28 mouse cellular contexts compared by ENCODE assay signal in genomic region chr10:61114246-61114720, GRCm38 (mm10). TPM values are rescaled to one million over a fixed set of nuclear protein-coding genes. Genes with fewer than 3 reads are reported as not detected.
DNase-seq lines count a peak whose midpoint lies in the region; ATAC-seq and TF ChIP-seq lines count a peak whose summit lies in the region.
"Had no signal": no experiment of that assay in that cellular context is flagged by ENCODE, and none has a peak within 500 bp of the region (broad histone marks: within the 10 kb centered on the region; RNA-seq: fewer than 3 reads in every experiment).

No protein-coding gene starts in this region.

- peak; percentile 76 for DNase-seq in 3T3-L1 (ENCODE audit: low read depth, low spot score)
- peak; percentile 8 for DNase-seq in CH12.LX (ENCODE audit: extremely low read depth)
- no peak for DNase-seq in left cerebral cortex, postnatal 25 days (ENCODE audit: low spot score in 2 of 2)
- DNase-seq in left cerebral cortex, postnatal 10 days (ENCODE audit: extremely low spot score in 1 of 2, low spot score in 2 of 2), result no peak
- no peak for DNase-seq in thymus, postnatal 4 days
- DNase-seq: adrenal gland, postnatal 10 days; cerebellum, postnatal 14 days; embryo, embryonic 11 days; gastrocnemius, postnatal 14 days; kidney, adult 2 months; kidney, postnatal 10 days; liver, embryonic 13.5 days; right cerebral cortex, postnatal 25 days; thymus, adult 2 months had no signal

- dilution Hi-C loops in CH12.LX (cut with MboI; ENCODE audit: extremely low pct_ligation_motif_present, extremely low pct_unique_long_range_greater_than_20kb, low sequenced_read_pairs), result no loop called here

- no peak overlapping the region for H3K27ac ChIP-seq in CH12.LX (ENCODE audit: insufficient read depth, low read depth)
- H3K27ac ChIP-seq: forebrain, embryonic 10.5 days; heart, embryonic 15.5 days; hindbrain, embryonic 10.5 days; layer of hippocampus, adult 2 months; limb, embryonic 10.5 days; liver, embryonic 13.5 days; lung, embryonic 15.5 days; midbrain, embryonic 13.5 days had no signal

- TF ChIP-seq RAD21 in CH12.LX (IDR thresholded peaks at IDR 0.05; ENCODE audit: low read depth, low read length), result no peak

- H3K36me3 ChIP-seq in CH12.LX (replicated peaks in 1 of 2; ENCODE audit: control insufficient read depth in 1 of 2, insufficient read depth in 1 of 2, low read length in 1 of 2), result peaks cover 43 to 82% of the 10 kb centered on the region in 2 experiments
- H3K36me3 ChIP-seq: G1E had no signal

- H3K27me3 ChIP-seq in CH12.LX (replicated peaks), result no peaks in the 10 kb centered on the region
- H3K27me3 ChIP-seq: heart, embryonic 15.5 days; liver, embryonic 13.5 days; lung, embryonic 15.5 days; midbrain, embryonic 13.5 days had no signal

- H3K4me3 ChIP-seq in CH12.LX (replicated peaks in 1 of 3; ENCODE audit: low read depth in 2 of 3, low read length in 2 of 3, poor library complexity in 1 of 3), result no peak overlapping the region
- H3K4me3 ChIP-seq: forebrain, embryonic 10.5 days; heart, embryonic 15.5 days; hindbrain, embryonic 10.5 days; layer of hippocampus, adult 2 months; limb, embryonic 10.5 days; liver, embryonic 13.5 days; lung, embryonic 15.5 days; midbrain, embryonic 13.5 days had no signal

- in situ Hi-C loops in CH12.LX (cut with MboI; ENCODE audit: low pct_ligation_motif_present, low pct_unique_long_range_greater_than_20kb, low sequenced_read_pairs), result no loop called here

- H3K9ac ChIP-seq in CH12.LX (ENCODE audit: insufficient read depth, low read depth), result no peak overlapping the region
- H3K9ac ChIP-seq: heart, embryonic 15.5 days; liver, embryonic 13.5 days; lung, embryonic 15.5 days; midbrain, embryonic 13.5 days had no signal

- intact Hi-C loops in left cerebral cortex, postnatal 25 days (cut with DNase I), result no loop called here
- intact Hi-C loops in left cerebral cortex, postnatal 10 days (cut with DNase I), result no loop called here

- no peak overlapping the region for H3K4me2 ChIP-seq in CH12.LX (ENCODE audit: insufficient read depth, low read depth, poor library complexity, severe bottlenecking)
- H3K4me2 ChIP-seq: heart, embryonic 15.5 days; liver, embryonic 13.5 days; lung, embryonic 15.5 days; midbrain, embryonic 13.5 days had no signal

- peak; percentile 89 for ATAC-seq in common myeloid progenitor, adult 5-6 weeks (replicated peaks; ENCODE audit: low read depth, poor library complexity, severe bottlenecking)
- ATAC-seq in megakaryocyte progenitor cell, adult 5-6 weeks (replicated peaks; ENCODE audit: poor library complexity), result peak; percentile 77
- ATAC-seq: CD4-positive, CD25-positive, alpha-beta regulatory T cell, adult 4 months; midbrain, embryonic 13.5 days had no signal

- TF ChIP-seq POLR2A in CH12.LX (IDR thresholded peaks at IDR 0.05; ENCODE audit: low read depth, low read length), result no peak

- H3K9me3 ChIP-seq in CH12.LX (replicated peaks; ENCODE audit: low read length), result no peaks in the 10 kb centered on the region
- H3K9me3 ChIP-seq: forebrain, embryonic 10.5 days; G1E; heart, embryonic 15.5 days; hindbrain, embryonic 10.5 days; limb, embryonic 10.5 days; liver, embryonic 13.5 days; lung, embryonic 15.5 days; midbrain, embryonic 13.5 days had no signal

- no peak for TF ChIP-seq CTCF in CH12.LX (conservative IDR thresholded peaks at IDR 0.05 in 1 of 2, IDR thresholded peaks at IDR 0.05 in 1 of 2; ENCODE audit: low read depth in 2 of 2, low read length in 2 of 2)

- TF ChIP-seq EP300 in CH12.LX (IDR thresholded peaks at IDR 0.05; ENCODE audit: low read length), result no peak

- H3K79me2 ChIP-seq in CH12.LX (replicated peaks; ENCODE audit: control insufficient read depth, extremely low read depth, insufficient read depth, poor library complexity, severe bottlenecking), result no peaks in the 10 kb centered on the region; the same call in 1 of the 2 replicates

- H3K4me1 ChIP-seq in CH12.LX (ENCODE audit: control insufficient read depth in 1 of 2, insufficient read depth in 2 of 2), result peaks cover 0 to 23% of the 10 kb centered on the region in 2 experiments; a peak in 2 of 4 replicates
- H3K4me1 ChIP-seq: forebrain, embryonic 10.5 days; heart, embryonic 15.5 days; hindbrain, embryonic 10.5 days; limb, embryonic 10.5 days; lung, embryonic 15.5 days; midbrain, embryonic 13.5 days had no signal

TF ChIP-seq in CH12.LX, 34 proteins besides CTCF, POLR2A, EP300 and RAD21:
- TF ChIP-seq BHLHE40 (IDR thresholded peaks at IDR 0.05; ENCODE audit: low read depth, low read length) (no peak), UBTF (IDR thresholded peaks at IDR 0.05; ENCODE audit: low read depth, low read length) (no peak), POLR2AphosphoS2 (IDR thresholded peaks at IDR 0.05; ENCODE audit: low read depth, low read length) (no peak), JUND (conservative IDR thresholded peaks at IDR 0.05; ENCODE audit: low read depth, low read length) (no peak), USF2 (conservative IDR thresholded peaks at IDR 0.05; ENCODE audit: low read depth, low read length) (no peak), ZC3H11A (IDR thresholded peaks at IDR 0.05; ENCODE audit: low read depth, low read length) (no peak), HCFC1 (IDR thresholded peaks at IDR 0.05; ENCODE audit: low read depth, low read length) (no peak), TCF12 (IDR thresholded peaks at IDR 0.05; ENCODE audit: low read depth, low read length) (no peak), RCOR1 (conservative IDR thresholded peaks at IDR 0.05; ENCODE audit: low read depth, low read length) (no peak), CHD2 (IDR thresholded peaks at IDR 0.05; ENCODE audit: low read length) (no peak), E2F4 (IDR thresholded peaks at IDR 0.05; ENCODE audit: insufficient replicate concordance, low read depth, low read length) (no peak), ZMIZ1 (IDR thresholded peaks at IDR 0.05; ENCODE audit: low read depth, low read length) (no peak), ETS1 (conservative IDR thresholded peaks at IDR 0.05; ENCODE audit: low read depth, low read length) (no peak), GABPA (IDR thresholded peaks at IDR 0.05; ENCODE audit: insufficient replicate concordance, low read depth, low read length) (no peak), NELFE (IDR thresholded peaks at IDR 0.05; ENCODE audit: low read depth, low read length) (no peak), SIN3A (IDR thresholded peaks at IDR 0.05; ENCODE audit: low read length) (no peak)

RNA-seq across cellular contexts. Expression of gene Pcbd1, which starts 25.2 kb away (rescaled TPM):
- total RNA-seq in CH12.LX (2012; rRNA removed) (34.7 and 36.1 TPM in 2 replicates), CH12.LX (2014; rRNA removed) (16.5 and 19.3 TPM in 2 replicates)
- polyA plus RNA-seq in CH12.LX (2012; ENCODE audit: insufficient read length, low read depth), result 22.5 and 25.3 TPM in 2 replicates
- 2.4 and 3.5 TPM in 2 replicates for total RNA-seq in common myeloid progenitor, adult 5-6 weeks (2017)
- 9.6 and 15.8 TPM in 2 replicates for total RNA-seq in megakaryocyte progenitor cell, adult 5-6 weeks (2015)
- 8.9 and 11.0 TPM in 2 replicates for total RNA-seq in megakaryocyte progenitor cell, adult 5-6 weeks (2017)
- total RNA-seq in left cerebral cortex, postnatal 25 days (2021), result 10 to 100 TPM in 1 of 2 experiments, 1 to 10 TPM in 1; 9.7 to 11.6 TPM
- 10 to 100 TPM; 12.4 to 15.4 TPM for total RNA-seq in left cerebral cortex, postnatal 10 days (2021)
- total RNA-seq: G1E had no signal
- polyA plus RNA-seq: G1E had no signal

RNA-seq across cellular contexts. Expression of gene Sgpl1, which starts 33.2 kb away (rescaled TPM):
- total RNA-seq in CH12.LX (2012; rRNA removed) (40.6 and 48.3 TPM in 2 replicates), CH12.LX (2014; rRNA removed) (52.1 and 56.6 TPM in 2 replicates)
- 55.4 and 57.2 TPM in 2 replicates for polyA plus RNA-seq in CH12.LX (2012; ENCODE audit: insufficient read length, low read depth)
- total RNA-seq in common myeloid progenitor, adult 5-6 weeks (2017), result 26.1 and 42.9 TPM in 2 replicates
- 29.0 and 31.6 TPM in 2 replicates for total RNA-seq in megakaryocyte progenitor cell, adult 5-6 weeks (2015)
- 23.3 and 24.6 TPM in 2 replicates for total RNA-seq in megakaryocyte progenitor cell, adult 5-6 weeks (2017)
- total RNA-seq in left cerebral cortex, postnatal 25 days (2021), result 10 to 100 TPM; 21.7 to 22.8 TPM
- total RNA-seq in left cerebral cortex, postnatal 10 days (2021), result 10 to 100 TPM; 27.3 to 29.4 TPM
- polyA plus RNA-seq: G1E had no signal

RNA-seq across cellular contexts. Expression of gene Tbata, which starts 57.5 kb away (rescaled TPM):
- total RNA-seq in CH12.LX (2012; rRNA removed) (0.17 TPM in 1 of 2 replicates, not detected in the other), CH12.LX (2014; rRNA removed) (not detected in 2 replicates)
- 0.73 TPM in 1 of 2 replicates, not detected in the other for polyA plus RNA-seq in CH12.LX (2012; ENCODE audit: insufficient read length, low read depth)
- not detected in 2 replicates for total RNA-seq in common myeloid progenitor, adult 5-6 weeks (2017)
- not detected in 2 replicates for total RNA-seq in megakaryocyte progenitor cell, adult 5-6 weeks (2015)
- not detected in 2 replicates for total RNA-seq in megakaryocyte progenitor cell, adult 5-6 weeks (2017)
- total RNA-seq in left cerebral cortex, postnatal 25 days (2021), result 1 to 10 TPM in 1 of 2 experiments, under 1 TPM in 1; 0.76 to 1.1 TPM
- 1 to 10 TPM in 1 of 2 experiments, under 1 TPM in 1; 0.73 to 1.6 TPM for total RNA-seq in left cerebral cortex, postnatal 10 days (2021)
- total RNA-seq: adrenal gland, postnatal 10 days; G1E; gastrocnemius, postnatal 14 days; heart, adult 8-10 months had no signal
- polyA plus RNA-seq: CD4-positive, CD25-positive, alpha-beta regulatory T cell, adult 4 months; forebrain, embryonic 10.5 days; G1E; limb, embryonic 10.5 days; liver, embryonic 13.5 days; neural tube, embryonic 14.5 days; stomach, embryonic 16.5 days had no signal

Comparison
In these comparisons a context has a peak if more than half of its experiments do, and no peak if none do; other contexts are left out.
1. DNase-seq: peak in 3T3-L1 (single experiment) and CH12.LX (single experiment); none in left cerebral cortex, postnatal 25 days (0 of 2), left cerebral cortex, postnatal 10 days (0 of 2) and thymus, postnatal 4 days (single experiment).